Mouse (Mus musculus): ENCODE data around the gene Saa4. TPM values are rescaled to one million over a fixed set of nuclear protein-coding genes. Genes with fewer than 3 reads are reported as not detected.
"Not testable (repeated sequence)": the region's sequence is repeated elsewhere in the genome, so short reads cannot be mapped to it uniquely, and the experiment has no call there.

Saa4 gene
- polyA plus RNA-seq, 1 experiment from 2014 or later: not detected

- not testable (repeated sequence) for H3K36me3 ChIP-seq; H3K4me3 ChIP-seq; H3K9me3 ChIP-seq; ATAC-seq (ENCODE audit: low FRiP score, low read depth); H3K4me2 ChIP-seq (replicated peaks); H3K27ac ChIP-seq (replicated peaks); H3K9ac ChIP-seq (replicated peaks); H3K27me3 ChIP-seq; H3K4me1 ChIP-seq
- 76% methylated on average over 5 of the region's 5 CpGs for WGBS
Measured at GRCm38 (mm10) chr7:46740041-46740440, 7.6 kb upstream of the Saa4 start.

GRCm38 (mm10) chr7:46738561-46739460 is 6.4 kb upstream of the Saa4 start:
- H3K27me3 ChIP-seq: no peaks in the 10 kb centered on the region
- H3K36me3 ChIP-seq: no peaks in the 10 kb centered on the region
- H3K9ac ChIP-seq (replicated peaks): no peak overlapping the region
- no peak for ATAC-seq (ENCODE audit: low FRiP score, low read depth)
- no peak overlapping the region for H3K4me3 ChIP-seq
- no peak overlapping the region for H3K27ac ChIP-seq (replicated peaks)
- H3K4me1 ChIP-seq: no peaks in the 10 kb centered on the region
- no peak overlapping the region for H3K4me2 ChIP-seq (replicated peaks)
- WGBS: 87% methylated on average over 12 of the region's 12 CpGs
- no peaks in the 10 kb centered on the region for H3K9me3 ChIP-seq

- WGBS: 73% methylated on average over 2 of the region's 2 CpGs
- no peak for ATAC-seq (ENCODE audit: low FRiP score, low read depth)
- H3K4me1 ChIP-seq: no peaks in the 10 kb centered on the region
Measured at GRCm38 (mm10) chr7:46734983-46735382, 2.6 kb upstream of the Saa4 start.

GRCm38 (mm10) chr7:46727584-46727983 is 4.8 kb downstream of the Saa4 start:
- Histone ChIP-seq H3K4me1 (no peaks in the 10 kb centered on the region), H3K9ac (replicated peaks) (no peak overlapping the region), H3K27ac (replicated peaks) (no peak overlapping the region), H3K36me3 (no peaks in the 10 kb centered on the region), H3K4me3 (no peak overlapping the region), H3K27me3 (peaks cover 4% of the 10 kb centered on the region; the same call in 1 of the 2 replicates), H3K9me3 (no peaks in the 10 kb centered on the region), H3K4me2 (replicated peaks) (no peak overlapping the region)
- ATAC-seq (ENCODE audit: low FRiP score, low read depth): no peak
- 94% methylated on average over 1 of the region's 1 CpGs for WGBS

More at GRCm38 (mm10) chr7:46734983-46735382, 2.6 kb upstream of the Saa4 start:
- Histone ChIP-seq H3K27ac (replicated peaks) (no peak overlapping the region), H3K4me2 (replicated peaks) (no peak overlapping the region), H3K4me3 (no peak overlapping the region), H3K9me3 (no peaks in the 10 kb centered on the region), H3K27me3 (no peaks in the 10 kb centered on the region), H3K9ac (replicated peaks) (no peak overlapping the region), H3K36me3 (no peaks in the 10 kb centered on the region)

- no peak overlapping the region for H3K9ac ChIP-seq (replicated peaks)
- no peaks in the 10 kb centered on the region for H3K36me3 ChIP-seq
- H3K27ac ChIP-seq (replicated peaks): no peak overlapping the region
- WGBS: 80% methylated on average over 5 of the region's 5 CpGs
- H3K4me1 ChIP-seq: no peaks in the 10 kb centered on the region
- no peak overlapping the region for H3K4me3 ChIP-seq
- no peak overlapping the region for H3K4me2 ChIP-seq (replicated peaks)
- peaks cover 7% of the 10 kb centered on the region; the same call in 1 of the 2 replicates for H3K27me3 ChIP-seq
- H3K9me3 ChIP-seq: no peaks in the 10 kb centered on the region
- ATAC-seq (ENCODE audit: low FRiP score, low read depth): no peak
Measured at GRCm38 (mm10) chr7:46724396-46724795, 8.0 kb downstream of the Saa4 start.

GRCm38 (mm10) chr7:46723849-46724248 is 8.6 kb downstream of the Saa4 start:
- Histone ChIP-seq H3K36me3 (no peaks in the 10 kb centered on the region), H3K4me1 (no peaks in the 10 kb centered on the region), H3K4me3 (no peak overlapping the region), H3K27ac (replicated peaks) (no peak overlapping the region), H3K9me3 (no peaks in the 10 kb centered on the region), H3K4me2 (replicated peaks) (no peak overlapping the region), H3K27me3 (peaks cover 9% of the 10 kb centered on the region; the same call in 1 of the 2 replicates), H3K9ac (replicated peaks) (no peak overlapping the region)
- 96% methylated on average over 3 of the region's 3 CpGs for WGBS
- ATAC-seq (ENCODE audit: low FRiP score, low read depth): no peak

- Histone ChIP-seq H3K4me3 (no peak overlapping the region), H3K9ac (replicated peaks) (no peak overlapping the region), H3K36me3 (no peaks in the 10 kb centered on the region), H3K9me3 (no peaks in the 10 kb centered on the region), H3K4me2 (replicated peaks) (no peak overlapping the region), H3K27me3 (peaks cover 9% of the 10 kb centered on the region; the same call in 1 of the 2 replicates), H3K4me1 (no peaks in the 10 kb centered on the region), H3K27ac (replicated peaks) (no peak overlapping the region)
- no peak for ATAC-seq (ENCODE audit: low FRiP score, low read depth)
- WGBS: 96% methylated on average over 6 of the region's 6 CpGs
Measured at GRCm38 (mm10) chr7:46723354-46723753, 9.0 kb downstream of the Saa4 start.

GRCm38 (mm10) chr7:46720460-46720859 is 11.9 kb downstream of the Saa4 start:
- Histone ChIP-seq H3K27me3 (peaks cover 9% of the 10 kb centered on the region; the same call in 1 of the 2 replicates), H3K9me3 (no peaks in the 10 kb centered on the region), H3K4me1 (no peaks in the 10 kb centered on the region), H3K27ac (replicated peaks) (no peak overlapping the region), H3K9ac (replicated peaks) (no peak overlapping the region), H3K4me2 (replicated peaks) (no peak overlapping the region), H3K36me3 (no peaks in the 10 kb centered on the region), H3K4me3 (no peak overlapping the region)
- no peak for ATAC-seq (ENCODE audit: low FRiP score, low read depth)
- WGBS: 74% methylated on average over 9 of the region's 9 CpGs

GRCm38 (mm10) chr7:46719526-46719925 is 12.9 kb downstream of the Saa4 start:
- no peak overlapping the region for H3K9ac ChIP-seq (replicated peaks)
- ATAC-seq (ENCODE audit: low FRiP score, low read depth): no peak

GRCm38 (mm10) chr7:46718591-46719270 is 13.7 kb downstream of the Saa4 start:
- Histone ChIP-seq H3K36me3 (no peaks in the 10 kb centered on the region), H3K4me3 (no peak overlapping the region), H3K9ac (replicated peaks) (no peak overlapping the region), H3K27ac (replicated peaks) (no peak overlapping the region), H3K9me3 (no peaks in the 10 kb centered on the region), H3K27me3 (peaks cover 9% of the 10 kb centered on the region; the same call in 1 of the 2 replicates), H3K4me1 (no peaks in the 10 kb centered on the region), H3K4me2 (replicated peaks) (no peak overlapping the region)
- WGBS: 77% methylated on average over 7 of the region's 7 CpGs
- no peak for ATAC-seq (ENCODE audit: low FRiP score, low read depth)

More at GRCm38 (mm10) chr7:46719526-46719925, 12.9 kb downstream of the Saa4 start:
- Histone ChIP-seq H3K9me3 (no peaks in the 10 kb centered on the region), H3K4me3 (no peak overlapping the region), H3K4me2 (replicated peaks) (no peak overlapping the region), H3K27me3 (peaks cover 9% of the 10 kb centered on the region; the same call in 1 of the 2 replicates), H3K4me1 (no peaks in the 10 kb centered on the region), H3K36me3 (no peaks in the 10 kb centered on the region), H3K27ac (replicated peaks) (no peak overlapping the region)
- WGBS: 83% methylated on average over 7 of the region's 7 CpGs

- Histone ChIP-seq H3K36me3 (no peaks in the 10 kb centered on the region), H3K4me2 (replicated peaks) (no peak overlapping the region), H3K4me1 (no peaks in the 10 kb centered on the region), H3K27ac (replicated peaks) (no peak overlapping the region), H3K9ac (replicated peaks) (no peak overlapping the region), H3K9me3 (no peaks in the 10 kb centered on the region), H3K4me3 (no peak overlapping the region), H3K27me3 (0 out of 2 replicates have a peak, but pooled peaks cover 5% of the 10 kb centered on the region)
- ATAC-seq (ENCODE audit: low FRiP score, low read depth): no peak
- 63% methylated on average over 5 of the region's 5 CpGs for WGBS
Measured at GRCm38 (mm10) chr7:46716897-46717296, 15.5 kb downstream of the Saa4 start.

- no peak within 1 kb of the TSS for H3K4me2 ChIP-seq (replicated peaks)
- H3K27ac ChIP-seq (replicated peaks): no peak within 1 kb of the TSS
- no peak within 1 kb of the TSS for H3K4me3 ChIP-seq
- no peak for ATAC-seq (ENCODE audit: low FRiP score, low read depth)
- no peak within 1 kb of the TSS for H3K9ac ChIP-seq (replicated peaks)
- H3K36me3 ChIP-seq: no peaks in the 10 kb centered on the region
- WGBS: 87% methylated on average over 5 of the region's 5 CpGs
- H3K4me1 ChIP-seq: no peaks in the 10 kb centered on the region
- 0 out of 2 replicates have a peak, but pooled peaks cover 5% of the 10 kb centered on the region for H3K27me3 ChIP-seq
- H3K9me3 ChIP-seq: no peaks in the 10 kb centered on the region
Measured at GRCm38 (mm10) chr7:46715600-46715999, 16.8 kb downstream of the Saa4 start, which contains the start of gene Saa3. Gene Saa3, minus strand, starts transcription at chr7:46715700.

Measured in midbrain, embryonic 12.5 days (tissue).